Mouse (Mus musculus): Measurements from ENCODE around the gene Krt27.

DNA sequence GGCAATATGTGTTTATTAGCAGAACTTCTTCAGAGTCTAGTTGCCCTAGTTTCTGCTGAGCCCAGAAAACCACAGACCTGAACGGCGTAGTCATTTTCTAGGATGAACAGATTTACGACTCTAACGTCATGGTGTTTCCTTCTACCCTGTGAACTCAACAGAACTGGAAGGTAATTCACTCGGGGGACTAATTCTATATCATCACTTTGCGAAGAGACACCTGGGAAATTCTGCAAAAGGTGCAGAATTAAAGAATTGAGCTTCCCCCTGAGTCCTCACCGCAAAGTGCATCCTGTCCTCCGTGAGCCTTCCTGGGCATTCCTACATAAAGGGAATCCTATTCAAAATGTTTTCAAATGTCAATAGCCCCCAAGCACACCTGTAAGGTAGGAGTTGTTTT is 10.5 kb upstream of the Krt27 start:
- no peak for TF ChIP-seq CTCF (IDR thresholded peaks at IDR 0.05; ENCODE audit: borderline replicate concordance, extremely low read depth, insufficient read depth, insufficient read length)
- no peak for TF ChIP-seq POLR2A (IDR thresholded peaks at IDR 0.05; ENCODE audit: borderline replicate concordance, extremely low read depth, insufficient read depth, insufficient read length, poor library complexity, severe bottlenecking)
